Mouse (Mus musculus) embryonic facial prominence, embryonic 14.5 days (tissue): Measurements from ENCODE around the gene Klhl23. TPM values are rescaled to one million over a fixed set of nuclear protein-coding genes. Genes with fewer than 3 reads are reported as not detected.

Experiments used
- ATAC-seq: fragments of 200-750 bp; cut with Nextera tagmentation; 2 replicates; pipeline ENCODE4 v1.8.0; 2017; ENCODE audit warnings: low read depth, moderate number of reproducible peaks, moderate TSS enrichment
- DNase-seq: peaks from one replicate; pipeline ENCODE4 v3.0.0-alpha.2; 2015; ENCODE audit warnings: low spot score
- H3K27ac ChIP-seq: fragments of 300-500 bp; sonication (generic); replicated peaks from 2 replicates; pipeline ENCODE4 v1.5.1; 2014; ENCODE audit warnings: low read depth, mild to moderate bottlenecking, low read length, moderate library complexity
- H3K27me3 ChIP-seq: fragments of 300-500 bp; sonication (generic); replicated peaks from 2 replicates; pipeline ENCODE4 v1.6.1; 2014; ENCODE audit warnings: low read length; ENCODE audit not compliant: control insufficient read depth, insufficient read depth
- H3K36me3 ChIP-seq: fragments of 300-500 bp; sonication (generic); 2 replicates; pipeline ENCODE4 v1.6.1; 2014; ENCODE audit warnings: low read length, mixed read lengths; ENCODE audit not compliant: control insufficient read depth, insufficient read depth
- H3K4me1 ChIP-seq: fragments of 300-500 bp; sonication (generic); 2 replicates; pipeline ENCODE4 v1.6.1; 2014; ENCODE audit warnings: antibody characterized with exemption, low read length; ENCODE audit not compliant: control insufficient read depth, insufficient read depth
- H3K4me2 ChIP-seq: fragments of 300-500 bp; sonication (generic); 2 replicates; pipeline ENCODE4 v1.6.1; 2014; ENCODE audit warnings: low read depth, mild to moderate bottlenecking, low read length, moderate library complexity, mixed read lengths
- H3K4me3 ChIP-seq: fragments of 300-500 bp; sonication (generic); 2 replicates; pipeline ENCODE4 v1.5.1; 2014; ENCODE audit warnings: low read depth, mild to moderate bottlenecking, low read length
- H3K9ac ChIP-seq: fragments of 300-500 bp; sonication (generic); 2 replicates; pipeline ENCODE4 v1.6.1; 2014; ENCODE audit warnings: low read depth, mild to moderate bottlenecking, low read length, moderate library complexity, mixed read lengths
- H3K9me3 ChIP-seq: fragments of 300-500 bp; sonication (generic); 2 replicates; pipeline ENCODE4 v1.6.1; 2016; ENCODE audit warnings: low read length; ENCODE audit not compliant: control insufficient read depth
- WGBS: fragments of 180-500 bp; shearing (Covaris S2); extraction: QIAGEN DNeasy Blood & Tissue Kit; methylation state at CpG from one replicate; pipeline ENCODE4 v1.1.7; 2014; 5-methylcytosine and 5-hydroxymethylcytosine counted together
- polyA plus RNA-seq: library from polyadenylated mRNA; unstranded; fragments of >200 nt; fragmentation: Nextera tagmentation; extraction: Ambion mirVana; gene quantifications from 2 replicates; pipeline ENCODE4 v1.2.1, GENCODE M21; 2014

Gene Klhl23
- polyA plus RNA-seq, 1 experiment from 2014 or later, result 20.8 TPM

DNA sequence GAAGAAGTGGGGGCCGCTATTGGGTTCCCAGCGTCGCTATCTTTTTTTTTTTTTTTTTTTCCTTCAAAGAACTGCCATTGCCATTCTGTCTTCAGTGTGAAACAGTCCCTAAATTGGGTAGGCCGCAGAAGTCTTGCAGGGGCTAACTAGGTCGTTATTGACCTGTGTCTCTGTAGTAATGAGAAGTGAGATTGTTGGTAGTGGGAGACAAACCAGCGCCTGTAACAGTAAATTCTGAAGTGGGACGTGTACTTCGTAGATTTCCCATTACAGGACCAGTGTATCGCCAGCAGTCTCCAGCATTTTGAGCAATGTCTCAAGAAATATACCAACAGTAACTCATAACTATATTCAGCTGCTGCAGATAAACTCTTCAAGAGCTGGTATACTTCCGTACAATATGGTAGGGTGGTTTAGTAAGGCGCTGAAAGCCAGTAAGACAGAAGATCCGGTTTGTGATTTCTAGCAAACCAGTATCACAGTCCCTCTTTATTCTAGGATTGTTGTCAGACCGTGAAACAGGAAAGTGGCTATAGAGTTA lies 40.4 kb downstream of the Klhl23 start:
- Histone ChIP-seq H3K4me3 (peak overlapping the region; percentile 100), H3K27ac (peak overlapping the region; percentile 94), H3K4me2 (peak overlapping the region; percentile 65), H3K4me1 (peaks cover 7% of the 10 kb centered on the region; the same call in 1 of the 2 replicates), H3K27me3 (no peaks in the 10 kb centered on the region), H3K36me3 (peaks cover 29% of the 10 kb centered on the region), H3K9ac (peak overlapping the region; percentile 99), H3K9me3 (no peaks in the 10 kb centered on the region)
- under 1% methylated on average over 13 of the region's 13 CpGs for WGBS
- ATAC-seq, result no peak
- no peak for DNase-seq

DNA sequence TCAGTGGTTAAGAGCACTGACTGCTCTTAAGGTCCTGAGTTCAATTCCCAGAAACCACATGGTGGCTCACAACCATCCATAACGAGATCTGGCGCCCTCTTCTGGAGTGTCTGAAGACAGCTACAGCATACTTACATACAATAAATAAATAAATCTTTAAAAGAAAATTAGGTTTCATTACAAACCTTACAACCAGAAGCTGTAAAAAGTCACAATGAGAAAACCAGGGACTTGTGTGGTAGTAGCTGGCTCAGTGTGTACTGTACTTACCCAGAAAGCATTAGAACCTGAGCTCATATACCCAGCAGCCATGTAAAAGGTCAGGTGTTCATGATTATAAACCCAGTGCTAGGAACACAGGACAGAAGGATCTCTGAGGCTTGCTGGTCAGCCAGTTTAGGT lies 62.2 kb downstream of the Klhl23 start:
- H3K4me3 ChIP-seq, result peak overlapping the region; percentile 68; the same call in 1 of the 2 replicates
- no peak overlapping the region for H3K9ac ChIP-seq

DNA sequence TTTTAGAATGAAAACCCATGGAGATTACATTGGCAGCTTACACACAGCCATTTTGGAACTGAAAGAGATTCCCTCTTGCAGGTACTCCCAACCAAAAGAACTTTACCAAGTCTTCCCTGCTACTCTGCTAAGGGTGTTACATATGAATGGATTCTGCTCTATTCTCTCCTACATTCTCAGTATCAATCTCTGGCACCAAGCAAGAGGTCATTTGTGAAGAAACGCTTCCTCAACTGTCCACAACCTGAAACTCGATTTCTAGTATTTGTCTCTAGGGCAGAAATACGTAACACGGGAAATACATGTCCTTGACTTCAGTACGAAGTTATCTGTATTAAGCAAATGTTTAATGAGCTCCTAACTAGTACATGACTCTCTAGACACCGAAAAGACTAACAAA lies 62.8 kb downstream of the Klhl23 start:
- peaks cover 4% of the 10 kb centered on the region; the same call in 1 of the 2 replicates for H3K36me3 ChIP-seq
- no peaks in the 10 kb centered on the region for H3K27me3 ChIP-seq
- H3K9me3 ChIP-seq, result no peaks in the 10 kb centered on the region
- no peak for DNase-seq
- H3K4me3 ChIP-seq, result peak overlapping the region; percentile 68
- H3K4me1 ChIP-seq, result peaks cover 11% of the 10 kb centered on the region; the same call in 1 of the 2 replicates
- H3K27ac ChIP-seq, result no peak overlapping the region
- WGBS, result 54% methylated on average over 6 of the region's 6 CpGs
- peak overlapping the region; percentile 84 for H3K4me2 ChIP-seq
- H3K9ac ChIP-seq, result peak overlapping the region; percentile 92
- ATAC-seq, result no peak

More for the DNA sequence above, 62.2 kb downstream of the Klhl23 start:
- no peaks in the 10 kb centered on the region for H3K27me3 ChIP-seq
- peak overlapping the region; percentile 84; the same call in 1 of the 2 replicates for H3K4me2 ChIP-seq
- ATAC-seq (no peak), DNase-seq (no peak)
- H3K4me1 ChIP-seq, result peaks cover 11% of the 10 kb centered on the region; the same call in 1 of the 2 replicates
- H3K36me3 ChIP-seq, result peaks cover 9% of the 10 kb centered on the region; the same call in 1 of the 2 replicates
- 72% methylated on average over 2 of the region's 2 CpGs for WGBS
- no peak overlapping the region for H3K27ac ChIP-seq
- no peaks in the 10 kb centered on the region for H3K9me3 ChIP-seq

DNA sequence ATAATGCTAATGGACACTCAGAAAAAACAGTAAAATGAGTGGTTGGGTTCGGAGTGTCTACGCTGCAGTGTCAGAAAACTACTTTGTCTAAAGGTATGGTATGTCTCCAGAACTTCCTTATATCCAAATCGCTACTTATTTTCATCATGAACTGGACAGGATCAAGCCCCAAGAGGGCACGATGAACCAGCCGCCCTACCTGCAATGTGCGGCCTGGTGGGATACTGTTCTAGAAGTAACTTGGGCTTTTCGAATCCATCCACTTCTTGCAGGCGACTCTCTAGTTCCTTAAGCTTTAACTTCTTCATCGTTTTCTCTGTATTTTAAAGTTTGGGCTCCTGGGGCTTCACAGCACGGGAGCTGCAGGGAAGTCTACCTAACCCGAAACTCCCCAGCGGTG lies 63.3 kb downstream of the Klhl23 start:
- Histone ChIP-seq H3K4me1 (peaks cover 11% of the 10 kb centered on the region; the same call in 1 of the 2 replicates), H3K4me3 (peak overlapping the region; percentile 68), H3K4me2 (peak overlapping the region; percentile 84), H3K27ac (peak overlapping the region; percentile 76), H3K36me3 (no peaks in the 10 kb centered on the region), H3K9me3 (no peaks in the 10 kb centered on the region), H3K9ac (peak overlapping the region; percentile 92), H3K27me3 (no peaks in the 10 kb centered on the region)
- ATAC-seq (peak; percentile 9; the same call in 1 of the 2 replicates), DNase-seq (no peak)
- WGBS, result 6% methylated on average over 12 of the region's 12 CpGs

DNA sequence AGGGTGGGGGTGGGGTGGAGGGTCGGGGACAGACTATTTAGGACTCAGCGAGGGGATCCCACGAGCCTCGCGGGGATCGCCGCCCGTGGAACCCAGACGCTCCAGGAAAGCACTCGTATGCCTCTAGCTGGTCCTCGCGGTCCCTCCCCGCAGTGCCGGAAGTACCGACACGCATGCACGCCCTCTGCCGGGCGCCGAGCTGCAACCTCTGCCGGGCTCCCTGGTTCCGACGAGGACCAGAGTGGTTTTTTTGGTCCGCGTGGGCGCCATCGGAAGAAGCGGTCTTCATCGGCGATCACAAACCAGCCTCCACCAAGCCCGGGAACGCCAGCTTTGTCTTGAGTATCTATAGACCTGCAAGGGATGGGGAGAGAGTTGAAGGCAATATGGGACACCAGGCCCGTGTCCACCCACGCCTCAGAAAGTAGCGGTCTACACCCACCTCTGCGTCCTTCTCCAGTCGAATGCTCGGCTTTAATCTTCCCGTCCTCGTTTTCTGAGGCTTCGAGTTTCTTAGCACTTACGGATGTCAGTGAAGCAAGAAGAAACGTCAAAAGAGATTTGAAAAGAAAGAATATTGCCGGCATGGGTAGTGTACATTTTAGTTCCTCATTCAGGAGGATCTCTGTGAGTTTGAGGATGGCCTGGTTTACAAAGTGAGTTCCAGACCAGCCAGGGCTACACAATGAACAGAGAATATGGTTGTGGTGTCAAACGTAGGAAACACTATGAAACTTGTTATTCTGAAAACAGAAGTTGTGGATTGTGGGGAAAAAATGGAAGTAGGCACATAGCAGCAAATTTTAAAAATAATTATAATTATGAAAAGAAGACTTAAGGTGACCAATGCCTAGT lies 63.9 kb downstream of the Klhl23 start, which contains the start of gene Mettl5:
Mettl5 (minus strand) TSS at position 165 of the 855 bp plus-strand sequence.
- 2% methylated on average over 34 of the region's 45 CpGs for WGBS
- Histone ChIP-seq H3K4me2 (peak within 1 kb of the TSS; percentile 84), H3K9me3 (no peaks in the 10 kb centered on the region), H3K4me3 (peak within 1 kb of the TSS; percentile 68), H3K27ac (peak within 1 kb of the TSS; percentile 76), H3K27me3 (no peaks in the 10 kb centered on the region), H3K9ac (peak within 1 kb of the TSS; percentile 92), H3K36me3 (no peaks in the 10 kb centered on the region), H3K4me1 (peaks cover 11% of the 10 kb centered on the region; the same call in 1 of the 2 replicates)
- DNase-seq, result peak; percentile 94
- peak; percentile 99 for ATAC-seq

Other genes starting within 250 kb of the Klhl23 start
- gene Lrp2, start 235.9 kb upstream of the Klhl23 start, polyA plus RNA-seq, result 0.63 and 1.3 TPM in 2 replicates
- 16.4 and 16.6 TPM in 2 replicates for gene Bbs5, start 174.8 kb upstream of the Klhl23 start, polyA plus RNA-seq
- gene Klhl41, start 151.8 kb upstream of the Klhl23 start, polyA plus RNA-seq, result 25.5 and 34.1 TPM in 2 replicates
- gene Fastkd1, start 108.4 kb upstream of the Klhl23 start, polyA plus RNA-seq, result 10.9 and 11.9 TPM in 2 replicates
- 119 and 127 TPM in 2 replicates for gene Ppig, start 99.4 kb upstream of the Klhl23 start, polyA plus RNA-seq
- gene Ccdc173, start 32.4 kb upstream of the Klhl23 start, polyA plus RNA-seq, result 1.9 and 2.2 TPM in 2 replicates
- gene Phospho2, start 32.3 kb upstream of the Klhl23 start, polyA plus RNA-seq, result 24.9 and 27.0 TPM in 2 replicates
- 293 and 303 TPM in 2 replicates for gene Ssb, start 39.6 kb downstream of the Klhl23 start, polyA plus RNA-seq
- gene Mettl5, start 63.7 kb downstream of the Klhl23 start, polyA plus RNA-seq, result 30.9 and 34.0 TPM in 2 replicates
- gene Ubr3, start 75.3 kb downstream of the Klhl23 start, polyA plus RNA-seq, result 17.3 and 19.4 TPM in 2 replicates
- gene Myo3b, start 217.2 kb downstream of the Klhl23 start, polyA plus RNA-seq, result 0.04 TPM in 1 of 2 replicates, not detected in the other